Mouse (Mus musculus): Measurements from ENCODE around the gene Ddrgk1. TPM values are rescaled to one million over a fixed set of nuclear protein-coding genes. Genes with fewer than 3 reads are reported as not detected.

Gene Ddrgk1
- polyA plus RNA-seq, 1 experiment = 112 TPM

DNA sequence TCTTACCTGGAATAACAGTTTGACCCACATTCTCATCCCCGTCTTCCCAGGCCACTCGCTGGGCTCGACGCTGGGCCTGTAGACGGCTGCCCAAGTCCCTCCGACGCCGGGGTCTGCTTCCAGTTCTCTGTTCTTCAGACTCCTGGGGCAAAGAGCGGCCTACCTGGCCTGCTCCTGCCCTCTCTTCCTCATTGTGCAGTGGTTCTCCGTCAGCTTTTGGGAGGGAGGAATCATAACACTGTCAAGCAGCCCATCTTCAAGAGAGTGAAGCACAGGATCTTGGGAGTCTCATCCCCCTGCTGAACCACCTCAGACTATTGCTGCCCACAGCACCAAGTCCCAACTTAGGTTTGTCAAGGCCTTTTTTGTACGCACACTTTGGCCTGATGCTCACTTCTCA is 1.1 kb downstream of the Ddrgk1 start:
- TF ChIP-seq GATA1 (IDR thresholded peaks at IDR 0.05; ENCODE audit: low read length) = no peak

DNA sequence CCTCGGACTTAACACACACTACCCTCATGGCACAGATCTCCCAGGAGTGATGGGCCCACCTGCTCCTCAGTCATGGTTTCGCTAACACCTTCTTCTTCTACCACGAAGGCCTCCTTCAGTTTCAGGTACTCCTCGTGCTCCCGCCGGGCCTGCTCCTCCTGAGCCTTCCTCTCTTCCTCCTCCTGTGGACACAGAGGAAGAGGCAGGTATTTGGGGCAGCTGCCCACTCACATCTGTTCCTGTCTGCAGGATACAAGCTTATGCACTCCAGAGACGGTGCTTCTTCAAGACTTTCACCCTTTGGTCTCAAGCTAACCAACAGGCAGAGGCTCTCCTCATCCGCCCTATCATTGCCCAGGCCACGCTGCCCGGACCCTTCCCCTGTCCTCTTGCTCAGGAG is 5.9 kb downstream of the Ddrgk1 start:
- no peak for TF ChIP-seq GATA1 (IDR thresholded peaks at IDR 0.05; ENCODE audit: low read length)

DNA sequence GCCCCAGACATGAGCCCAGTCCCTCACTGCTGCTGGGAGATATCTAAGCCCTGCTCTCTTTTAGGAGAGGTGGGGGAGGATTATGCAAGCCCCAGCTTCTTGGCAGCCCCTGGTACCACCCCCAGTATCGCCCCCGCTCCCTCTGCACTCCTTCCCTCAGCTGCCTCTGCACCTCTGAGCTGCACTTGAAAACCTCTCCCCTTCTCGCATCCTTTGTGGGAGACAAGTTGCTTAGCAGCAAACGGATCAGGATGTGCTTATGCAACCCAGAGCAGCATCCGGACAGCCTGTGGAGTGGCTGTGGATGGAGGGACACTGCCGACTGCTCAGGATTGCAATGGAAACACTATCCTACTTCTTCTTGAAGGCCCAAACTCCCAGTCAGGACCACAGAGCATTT is 6.9 kb downstream of the Ddrgk1 start:
- TF ChIP-seq GATA1 (IDR thresholded peaks at IDR 0.05; ENCODE audit: low read length) = no peak

- TF ChIP-seq GATA1 (IDR thresholded peaks at IDR 0.05; ENCODE audit: low read length) = no peak
These were observed 7.9 kb downstream of the Ddrgk1 start for GRCm38 (mm10) chr2:130656536-130656935.

GRCm38 (mm10) chr2:130655660-130656339 is 8.7 kb downstream of the Ddrgk1 start:
- no peak for TF ChIP-seq GATA1 (IDR thresholded peaks at IDR 0.05; ENCODE audit: low read length)

GRCm38 (mm10) chr2:130653760-130654159 is 10.7 kb downstream of the Ddrgk1 start:
- TF ChIP-seq GATA1 (IDR thresholded peaks at IDR 0.05; ENCODE audit: low read length) = no peak

- TF ChIP-seq GATA1 (IDR thresholded peaks at IDR 0.05; ENCODE audit: low read length) = no peak
These were observed 11.2 kb downstream of the Ddrgk1 start for GRCm38 (mm10) chr2:130653303-130653702.

- no peak for TF ChIP-seq GATA1 (IDR thresholded peaks at IDR 0.05; ENCODE audit: low read length)
These were observed 19.3 kb downstream of the Ddrgk1 start for GRCm38 (mm10) chr2:130645198-130645597.

GRCm38 (mm10) chr2:130642684-130643369 is 21.6 kb downstream of the Ddrgk1 start, which contains the start of gene Lzts3:
Lzts3 (minus strand) TSS chr2:130642803.
- TF ChIP-seq GATA1 (IDR thresholded peaks at IDR 0.05; ENCODE audit: low read length) = no peak

- TF ChIP-seq GATA1 (IDR thresholded peaks at IDR 0.05; ENCODE audit: low read length) = no peak
These were observed 22.2 kb downstream of the Ddrgk1 start for GRCm38 (mm10) chr2:130642197-130642660.

DNA sequence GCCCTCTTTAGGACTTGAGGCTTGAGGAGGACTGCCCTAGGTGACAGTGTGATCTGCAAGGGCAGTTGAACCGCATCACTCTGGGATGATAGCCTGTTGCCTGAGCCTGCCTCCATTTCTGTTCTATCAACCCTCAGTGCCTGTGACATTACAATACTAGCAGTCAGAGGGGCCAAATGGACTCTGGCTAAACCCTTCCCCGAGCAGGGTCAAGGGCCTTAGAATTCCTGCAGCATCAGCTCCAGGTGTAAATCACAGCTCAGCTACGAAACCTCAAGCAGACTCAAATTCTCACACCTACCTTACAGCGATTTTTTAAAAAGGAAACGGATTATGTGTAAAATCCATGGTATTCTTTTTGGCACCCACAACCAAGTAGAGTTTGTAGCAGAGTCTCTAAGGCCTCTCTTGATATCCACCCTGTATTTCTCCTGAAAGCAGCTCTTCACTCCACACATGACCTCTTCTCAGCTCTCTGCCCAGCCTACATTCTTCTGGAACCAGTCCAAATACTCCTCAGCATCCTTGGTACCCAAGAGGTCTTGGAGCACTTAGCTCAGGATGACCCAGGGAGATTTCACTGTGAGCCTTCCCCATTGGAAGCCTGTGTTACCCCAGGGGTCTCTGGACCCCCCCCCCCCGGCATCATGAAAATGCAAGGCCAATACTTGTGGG is 23.0 kb downstream of the Ddrgk1 start:
- TF ChIP-seq GATA1 (IDR thresholded peaks at IDR 0.05; ENCODE audit: low read length) = no peak

DNA sequence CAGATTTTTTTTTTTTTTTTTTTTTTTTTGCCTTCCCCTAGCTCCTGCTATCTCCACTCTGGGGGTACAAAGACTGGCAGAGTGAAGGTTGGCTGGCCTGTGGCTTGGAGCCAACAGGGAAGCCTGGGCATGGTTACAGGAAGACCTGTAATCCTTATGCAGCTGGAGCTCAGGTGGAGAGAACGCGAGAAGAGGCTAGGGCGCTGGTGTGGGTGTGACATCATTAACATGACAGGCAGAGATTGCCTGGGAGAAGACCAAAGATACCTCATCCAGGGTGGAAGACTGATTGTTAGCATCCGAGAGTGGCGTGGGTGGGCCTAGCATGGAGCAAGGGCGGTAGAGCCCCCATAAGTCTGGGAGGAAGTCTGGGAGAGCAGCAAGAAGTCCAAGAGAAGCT is 25.2 kb downstream of the Ddrgk1 start:
- no peak for TF ChIP-seq GATA1 (IDR thresholded peaks at IDR 0.05; ENCODE audit: low read length)

DNA sequence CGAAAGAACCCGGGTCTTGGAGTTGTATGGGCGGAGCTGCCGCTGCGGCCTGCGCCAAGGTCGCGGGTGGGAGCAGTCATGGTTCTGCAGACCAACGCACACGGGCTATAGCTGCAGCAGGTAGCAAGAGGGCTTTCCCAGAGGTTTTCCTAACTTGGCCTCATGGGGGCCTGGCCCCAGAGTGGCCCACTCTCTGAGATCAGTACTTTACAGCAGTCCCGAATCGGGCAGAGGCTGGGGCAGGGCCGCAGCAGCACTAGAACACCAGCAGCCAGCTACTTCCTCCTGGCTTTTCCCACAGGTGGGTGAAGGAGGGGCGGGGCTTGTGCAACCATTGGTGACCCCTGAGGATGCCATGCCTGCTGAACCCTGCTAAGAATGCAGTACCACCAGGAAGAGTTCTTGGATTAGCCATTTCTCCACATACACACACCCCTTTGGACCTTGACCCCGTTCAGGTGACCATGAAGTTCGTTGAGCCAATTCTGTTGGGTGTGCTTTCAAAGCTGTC is 26.3 kb downstream of the Ddrgk1 start:
- TF ChIP-seq GATA1 (IDR thresholded peaks at IDR 0.05; ENCODE audit: low read length) = no peak

DNA sequence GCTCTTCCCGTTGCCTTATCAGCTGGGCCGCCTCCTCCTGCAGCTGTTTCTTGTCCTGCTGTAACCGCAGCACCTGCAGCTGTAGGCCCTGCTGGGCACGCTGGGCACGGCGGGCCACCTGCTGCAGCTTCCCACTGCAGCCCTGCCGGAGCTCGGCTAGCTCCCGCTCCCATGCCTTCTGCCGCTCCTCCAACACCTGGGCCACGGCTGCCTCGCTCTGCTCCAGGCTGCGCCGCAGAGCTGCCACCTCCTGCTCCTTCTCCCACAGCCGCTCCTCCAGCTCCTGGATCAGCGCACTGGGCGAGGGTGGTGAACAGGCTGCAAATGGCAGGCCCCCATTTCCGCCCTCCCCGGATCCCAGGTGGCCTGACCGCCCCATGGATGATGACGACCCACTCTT is 28.6 kb downstream of the Ddrgk1 start:
- no peak for TF ChIP-seq GATA1 (IDR thresholded peaks at IDR 0.05; ENCODE audit: low read length)

DNA sequence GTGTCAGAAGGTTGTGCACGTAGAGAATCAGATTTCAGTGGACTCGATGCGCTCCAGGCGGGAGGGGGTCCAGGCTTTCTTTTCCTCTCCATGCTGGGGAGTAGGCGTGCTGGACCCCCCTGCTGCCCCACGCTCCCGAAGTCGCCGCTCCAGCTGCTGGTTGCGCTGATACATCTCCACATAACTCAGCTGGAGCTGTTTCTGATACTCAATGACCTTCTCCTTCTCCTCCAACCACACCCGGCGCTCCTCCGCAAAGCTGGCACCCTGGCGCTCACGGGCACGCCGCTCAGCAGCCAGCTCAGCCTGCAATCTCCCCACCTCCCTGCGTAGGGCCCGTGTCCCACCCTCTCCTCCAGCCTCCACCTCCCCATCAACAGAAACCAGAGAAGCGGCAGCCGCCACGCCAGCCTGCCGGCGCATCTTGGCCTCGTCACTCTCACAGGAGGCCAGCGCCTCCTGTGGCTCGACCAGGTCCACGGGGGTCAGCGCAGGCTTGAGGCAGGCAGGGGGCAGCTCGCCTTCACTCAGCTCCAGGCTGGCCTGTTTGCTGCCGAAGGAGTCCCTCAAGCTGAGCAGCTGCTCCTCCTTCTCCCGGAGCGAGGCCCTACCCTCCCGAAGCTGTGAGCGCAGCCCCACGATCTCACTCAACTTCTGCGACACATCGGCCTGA is 29.6 kb downstream of the Ddrgk1 start:
- TF ChIP-seq GATA1 (IDR thresholded peaks at IDR 0.05; ENCODE audit: low read length) = no peak

Data from G1E-ER4 (cell line).